Mouse (Mus musculus) macrophage (primary cell): Measurements from ENCODE around the gene Slc37a3. TPM values are rescaled to one million over a fixed set of nuclear protein-coding genes. Genes with fewer than 3 reads are reported as not detected.
"Not testable (repeated sequence)": the region's sequence is repeated elsewhere in the genome, so short reads cannot be mapped to it uniquely, and the experiment has no call there.

ENCODE experiments used
- H3K27ac ChIP-seq: fragments of 350-480 bp; formaldehyde crosslinking; 2 replicates; pipeline ENCODE4 v1.9.0; 2021
- H3K36me3 ChIP-seq: fragments of 350-480 bp; formaldehyde crosslinking; 2 replicates; pipeline ENCODE4 v1.9.0; 2021; ENCODE audit errors: inconsistent target
- H3K4me3 ChIP-seq: fragments of 350-480 bp; formaldehyde crosslinking; 2 replicates; pipeline ENCODE4 v1.9.0; 2021; ENCODE audit errors: inconsistent target
- H3K79me2 ChIP-seq: fragments of 350-480 bp; formaldehyde crosslinking; 2 replicates; pipeline ENCODE4 v1.9.0; 2021; ENCODE audit errors: inconsistent target
- WGBS: methylation state at CpG from one replicate; pipeline ENCODE4 v1.1.7; 2026; ENCODE audit warnings: inconsistent platforms; ENCODE audit not compliant: missing documents; 5-methylcytosine and 5-hydroxymethylcytosine counted together
- polyA plus RNA-seq: library from polyadenylated mRNA; stranded (reverse); fragments of 250-400 nt; gene quantifications from 3 replicates; pipeline ENCODE4 v1.2.4, GENCODE M21; 2018; ENCODE audit warnings: inconsistent platforms
- total RNA-seq, 78 experiments: library from RNA; depleted of rRNA; stranded (reverse); fragments of 250-400 nt; gene quantifications; 1 replicate in 9 of 78; 2 replicates in 24 of 78; 3 replicates in 43 of 78; 4 replicates in 2 of 78; pipeline ENCODE4 v1.2.4; 2018; ENCODE audit warnings: inconsistent platforms in 56 of 78

Slc37a3 gene
- 100 to 1,000 TPM in 10 of 26 experiments, 10 to 100 TPM in 16; 32.0 to 265 (median 86.3) TPM for total RNA-seq (2018; cell fraction: chromatin; rRNA removed)
- total RNA-seq (2018; cell fraction: cytosol; rRNA removed), result 10 to 100 TPM in 25 of 26 experiments, 1 to 10 TPM in 1; 7.4 to 39.5 (median 16.4) TPM
- total RNA-seq (2018; cell fraction: nucleus; rRNA removed), result 100 to 1,000 TPM in 7 of 26 experiments, 10 to 100 TPM in 19; 29.6 to 251 (median 52.5) TPM
- 15.2 to 33.3 TPM (median 21.6 TPM) in 3 replicates for polyA plus RNA-seq

DNA sequence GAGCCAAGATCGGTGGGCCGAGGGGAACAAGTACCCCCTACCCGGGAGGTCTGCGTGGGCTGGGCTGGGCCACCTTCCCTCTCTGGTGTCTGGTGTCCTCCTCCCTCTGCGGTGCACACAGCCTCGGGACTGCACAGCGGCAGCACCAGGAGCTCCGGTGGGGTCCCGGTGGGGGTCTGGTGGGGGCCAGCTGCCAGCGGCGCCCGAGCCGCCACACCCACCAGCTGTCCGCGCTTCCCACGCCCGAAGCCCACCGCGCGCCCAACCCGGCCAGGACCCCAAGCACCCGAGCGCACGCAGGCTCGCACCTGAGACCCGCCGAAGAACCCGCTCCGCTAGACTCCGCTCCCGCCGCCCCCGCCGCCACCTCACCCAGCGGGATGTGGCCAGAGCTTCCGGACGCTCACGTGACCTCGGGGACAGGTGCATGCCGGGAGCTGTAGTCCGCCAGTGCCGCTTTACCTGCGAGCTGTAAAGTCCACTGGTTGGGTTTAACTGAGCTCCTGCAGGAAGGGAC is at the start of gene Slc37a3:
Gene Slc37a3 (minus strand): TSS at position 365 of the 517 bp plus-strand sequence.
- Histone ChIP-seq H3K27ac (peak within 1 kb of the TSS; percentile 93), H3K79me2 (peaks cover 45% of the 10 kb centered on the region), H3K4me3 (peak within 1 kb of the TSS; percentile 76), H3K36me3 (no peaks in the 10 kb centered on the region)
- WGBS, result 2% methylated on average over 8 of the region's 43 CpGs

DNA sequence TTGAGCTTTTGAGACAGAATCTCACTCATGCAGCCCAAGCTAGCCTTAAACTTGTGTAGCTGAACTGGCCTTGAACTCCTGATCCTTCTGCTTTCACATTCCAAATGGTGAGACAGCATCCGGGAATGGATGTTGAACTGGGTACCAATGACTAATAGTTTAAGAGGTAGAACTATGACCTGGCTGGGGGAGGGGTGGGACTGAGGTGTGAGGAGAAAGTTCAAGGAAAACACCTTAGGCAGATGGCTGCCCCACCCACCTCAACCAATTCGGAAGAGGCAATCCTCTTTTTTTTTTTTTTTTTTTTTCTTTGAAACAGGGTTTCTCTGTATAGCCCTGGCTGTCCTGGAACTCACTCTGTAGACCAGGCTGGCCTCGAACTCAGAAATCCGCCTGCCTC is 49.2 kb upstream of the Slc37a3 start:
- H3K79me2 ChIP-seq, result no peaks in the 10 kb centered on the region
- no peaks in the 10 kb centered on the region for H3K36me3 ChIP-seq
- WGBS, result 100% methylated on average over 1 of the region's 4 CpGs
- H3K4me3 ChIP-seq, result no peak overlapping the region
- H3K27ac ChIP-seq, result no peak overlapping the region

DNA sequence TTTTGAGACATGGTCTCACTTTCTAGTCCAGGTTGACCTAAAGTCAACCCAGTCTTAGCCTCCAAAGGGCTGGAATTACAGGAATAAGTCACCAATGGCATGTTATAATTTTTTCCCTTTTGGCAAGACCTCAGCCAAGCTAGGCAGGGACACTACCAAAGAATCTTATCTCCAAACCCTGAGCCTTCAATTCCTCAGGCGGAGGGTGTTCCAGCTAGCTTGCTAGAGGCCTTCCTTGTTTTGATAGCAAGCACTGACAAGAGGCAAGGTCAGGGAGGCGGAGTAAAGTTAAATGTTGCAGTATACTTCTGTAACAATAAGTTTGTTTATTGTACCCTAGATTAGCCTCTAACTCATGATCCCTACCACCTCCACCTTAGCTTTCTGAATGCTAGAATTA is 47.7 kb upstream of the Slc37a3 start:
- Histone ChIP-seq H3K36me3 (no peaks in the 10 kb centered on the region), H3K4me3 (no peak overlapping the region), H3K79me2 (no peaks in the 10 kb centered on the region), H3K27ac (no peak overlapping the region)
- 86% methylated on average over 2 of the region's 2 CpGs for WGBS

DNA sequence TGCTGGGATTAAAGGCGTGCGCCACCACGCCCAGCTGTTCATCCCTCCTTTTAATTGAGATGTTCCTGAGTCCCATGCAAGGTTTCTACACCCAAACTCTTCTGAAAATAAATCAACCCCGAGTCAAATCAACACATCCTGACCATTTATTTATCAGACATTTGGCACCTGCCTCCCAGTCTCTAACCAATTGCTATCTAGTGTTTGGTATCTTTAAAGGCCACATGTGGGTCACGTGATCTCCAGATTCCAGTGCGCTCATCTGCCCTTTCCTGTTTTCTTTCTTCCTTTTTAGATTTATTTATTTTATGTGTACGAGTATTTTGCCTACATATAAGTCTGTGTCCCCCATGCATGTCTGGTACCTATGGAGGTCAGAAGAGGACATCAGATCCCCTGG is 46.2 kb upstream of the Slc37a3 start:
- Histone ChIP-seq H3K27ac (no peak overlapping the region), H3K79me2 (peaks cover 10% of the 10 kb centered on the region), H3K36me3 (no peaks in the 10 kb centered on the region), H3K4me3 (no peak overlapping the region)
- 95% methylated on average over 7 of the region's 7 CpGs for WGBS

DNA sequence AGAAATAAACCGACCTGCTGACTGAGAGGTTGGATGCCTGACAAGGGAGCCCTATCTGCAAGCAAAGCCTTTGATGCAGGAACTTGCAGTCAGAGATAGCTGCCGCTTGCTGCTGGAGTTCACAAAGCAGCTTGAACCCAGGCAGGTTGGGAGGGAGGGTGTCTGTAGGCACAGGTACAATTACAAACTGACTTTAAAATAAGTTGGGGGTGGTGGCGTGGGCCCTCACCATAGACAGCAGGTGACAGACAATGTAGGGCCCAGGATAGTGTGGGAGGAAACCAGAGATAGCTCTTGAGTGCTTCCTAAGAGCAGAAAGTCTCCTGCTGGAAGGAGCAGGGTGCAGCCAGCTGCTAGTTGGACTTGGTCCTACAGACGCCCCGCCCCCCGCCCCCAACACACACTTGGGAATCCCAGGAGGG is 45.7 kb upstream of the Slc37a3 start:
- WGBS, result 86% methylated on average over 6 of the region's 6 CpGs
- H3K27ac ChIP-seq, result no peak overlapping the region
- no peaks in the 10 kb centered on the region for H3K36me3 ChIP-seq
- no peak overlapping the region for H3K4me3 ChIP-seq
- H3K79me2 ChIP-seq, result peaks cover 15% of the 10 kb centered on the region

- no peak overlapping the region for H3K4me3 ChIP-seq
- no peak overlapping the region for H3K27ac ChIP-seq
- H3K79me2 ChIP-seq, result peaks cover 38% of the 10 kb centered on the region
- no peaks in the 10 kb centered on the region for H3K36me3 ChIP-seq
- WGBS, result 88% methylated on average over 4 of the region's 4 CpGs
Observed at GRCm38 (mm10) chr6:39420867-39421266, 43.4 kb upstream of the Slc37a3 start.

GRCm38 (mm10) chr6:39419851-39420721 is 42.6 kb upstream of the Slc37a3 start, which contains the start of gene Mkrn1:
TSS of gene Mkrn1 (minus strand) at chr6:39420462.
- Histone ChIP-seq H3K4me3 (peak within 1 kb of the TSS; percentile 72), H3K27ac (peak within 1 kb of the TSS; percentile 68), H3K79me2 (peaks cover 45% of the 10 kb centered on the region), H3K36me3 (no peaks in the 10 kb centered on the region)
- WGBS, result under 1% methylated on average over 66 of the region's 82 CpGs

DNA sequence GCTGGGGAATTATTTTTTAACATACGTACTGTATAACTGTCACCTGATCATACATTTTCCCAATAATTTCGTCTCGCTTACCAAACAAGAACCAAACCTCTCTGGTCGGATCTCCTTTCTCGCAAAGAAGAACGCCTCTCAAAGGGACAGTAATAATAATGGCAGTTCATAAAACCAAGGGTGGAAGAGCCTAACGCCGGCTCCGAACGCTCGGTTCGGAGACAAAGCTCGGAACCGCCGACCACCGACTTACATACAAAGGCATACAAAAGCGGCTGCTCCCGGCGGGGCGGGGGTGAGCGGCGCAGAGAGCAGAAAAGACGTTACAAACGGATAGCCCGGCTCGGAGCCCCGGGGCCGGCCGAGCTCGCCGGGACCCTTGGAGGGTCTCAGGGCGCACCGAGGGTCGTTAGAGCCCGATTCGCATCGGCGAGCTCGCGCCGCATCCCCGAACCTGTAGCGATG is 41.9 kb upstream of the Slc37a3 start:
- Histone ChIP-seq H3K36me3 (no peaks in the 10 kb centered on the region), H3K79me2 (peaks cover 51% of the 10 kb centered on the region), H3K27ac (peak overlapping the region; percentile 68), H3K4me3 (peak overlapping the region; percentile 72)
- under 1% methylated on average over 43 of the region's 43 CpGs for WGBS

GRCm38 (mm10) chr6:39416654-39417053 is 39.2 kb upstream of the Slc37a3 start:
- Histone ChIP-seq H3K79me2 (peaks cover 79% of the 10 kb centered on the region), H3K27ac (peak overlapping the region; percentile 13; the same call in 1 of the 2 replicates)
- not testable (repeated sequence) for H3K4me3 ChIP-seq, H3K36me3 ChIP-seq

GRCm38 (mm10) chr6:39415762-39416161 is 38.3 kb upstream of the Slc37a3 start:
- Histone ChIP-seq H3K4me3 (no peak overlapping the region), H3K36me3 (0 out of 2 replicates have a peak, but pooled peaks cover 1% of the 10 kb centered on the region), H3K27ac (no peak overlapping the region), H3K79me2 (peaks cover 88% of the 10 kb centered on the region)
- WGBS, result 76% methylated on average over 3 of the region's 5 CpGs

DNA sequence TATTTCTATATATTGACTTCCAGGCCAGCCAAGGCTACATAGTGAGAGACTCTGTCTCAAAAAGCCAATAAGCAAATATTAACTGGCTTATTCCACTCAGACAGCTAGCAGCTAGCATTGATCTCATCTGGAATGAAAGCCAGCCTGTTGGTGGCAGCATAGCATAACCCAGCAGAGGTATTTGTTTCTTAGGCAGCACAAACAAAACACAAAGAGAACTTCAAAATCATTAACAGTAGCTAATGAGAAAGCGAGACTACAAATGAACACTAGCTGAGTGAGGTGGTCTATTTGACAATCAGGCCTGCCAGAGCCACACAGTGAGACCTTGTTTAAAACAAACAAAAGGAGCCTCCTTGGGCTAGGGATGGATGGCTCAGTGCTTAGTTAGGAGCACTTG is 36.6 kb upstream of the Slc37a3 start:
- WGBS, result 100% methylated on average over 1 of the region's 1 CpGs
- Histone ChIP-seq H3K36me3 (peaks cover 16% of the 10 kb centered on the region), H3K4me3 (no peak overlapping the region)

DNA sequence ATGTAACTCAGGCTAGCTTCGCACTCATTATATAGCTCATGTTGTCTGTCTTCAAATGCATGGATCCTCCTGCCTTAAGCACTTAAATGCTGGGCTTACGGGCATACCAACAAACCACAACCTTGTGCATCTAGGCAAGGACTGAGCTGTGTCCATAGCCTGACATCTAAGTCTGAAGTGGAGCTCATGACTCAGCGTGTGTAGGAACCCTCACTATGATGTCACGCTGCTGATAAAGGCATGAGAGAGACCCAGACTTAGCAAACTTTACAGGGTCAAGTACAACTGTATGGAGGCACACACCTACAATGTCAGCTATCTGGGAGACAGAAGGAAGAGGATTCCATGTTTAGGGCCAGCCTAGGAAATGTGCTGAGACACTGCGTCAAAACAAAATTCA is 29.0 kb upstream of the Slc37a3 start:
- 90% methylated on average over 5 of the region's 5 CpGs for WGBS
- H3K4me3 ChIP-seq, result no peak overlapping the region
- H3K79me2 ChIP-seq, result peaks cover 61% of the 10 kb centered on the region
- no peak overlapping the region for H3K27ac ChIP-seq
- H3K36me3 ChIP-seq, result peaks cover 58% of the 10 kb centered on the region

More for the DNA sequence above, 36.6 kb upstream of the Slc37a3 start:
- peaks cover 99% of the 10 kb centered on the region for H3K79me2 ChIP-seq
- no peak overlapping the region for H3K27ac ChIP-seq

DNA sequence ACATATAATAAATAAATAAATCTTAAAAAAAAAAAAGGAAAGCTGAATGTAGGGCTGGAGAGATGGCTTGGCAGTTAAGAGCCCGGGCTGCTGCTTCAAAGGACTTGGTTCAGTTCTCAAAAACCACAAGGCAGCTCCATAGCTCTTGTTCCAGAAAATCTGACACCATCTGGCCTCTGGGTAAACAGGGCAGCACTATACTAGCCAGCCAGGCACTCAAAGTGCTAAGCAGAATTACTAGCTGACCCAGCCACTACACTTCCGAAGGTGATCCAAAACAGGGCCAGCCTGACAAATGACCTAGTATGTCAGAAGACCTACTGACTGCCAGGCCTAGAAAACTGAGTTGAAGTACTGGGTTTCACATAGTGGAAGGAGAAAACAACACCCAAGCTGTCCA is 25.7 kb upstream of the Slc37a3 start:
- Histone ChIP-seq H3K27ac (no peak overlapping the region), H3K36me3 (peaks cover 72% of the 10 kb centered on the region), H3K4me3 (no peak overlapping the region), H3K79me2 (peaks cover 27% of the 10 kb centered on the region; the same call in 1 of the 2 replicates)
- WGBS, result 88% methylated on average over 1 of the region's 2 CpGs

GRCm38 (mm10) chr6:39400343-39400742 is 22.9 kb upstream of the Slc37a3 start:
- peaks cover 77% of the 10 kb centered on the region for H3K36me3 ChIP-seq
- no peak overlapping the region for H3K27ac ChIP-seq
- H3K4me3 ChIP-seq, result no peak overlapping the region
- H3K79me2 ChIP-seq, result peaks cover 17% of the 10 kb centered on the region; the same call in 1 of the 2 replicates
- 95% methylated on average over 7 of the region's 7 CpGs for WGBS

GRCm38 (mm10) chr6:39398342-39398741 is 20.9 kb upstream of the Slc37a3 start:
- Histone ChIP-seq H3K36me3 (peaks cover 57% of the 10 kb centered on the region), H3K4me3 (no peak overlapping the region), H3K79me2 (peaks cover 4% of the 10 kb centered on the region; the same call in 1 of the 2 replicates), H3K27ac (no peak overlapping the region)
- WGBS, result 75% methylated on average over 9 of the region's 9 CpGs
